Mouse (Mus musculus): ENCODE results near the gene Mtmr10. TPM values are rescaled to one million over a fixed set of nuclear protein-coding genes. Genes with fewer than 3 reads are reported as not detected.
A peak's percentile ranks its signal among the peaks of the same experiment; 100 is the strongest.

The Mtmr10 gene
- polyA plus RNA-seq, 1 experiment = 13.9 TPM

DNA sequence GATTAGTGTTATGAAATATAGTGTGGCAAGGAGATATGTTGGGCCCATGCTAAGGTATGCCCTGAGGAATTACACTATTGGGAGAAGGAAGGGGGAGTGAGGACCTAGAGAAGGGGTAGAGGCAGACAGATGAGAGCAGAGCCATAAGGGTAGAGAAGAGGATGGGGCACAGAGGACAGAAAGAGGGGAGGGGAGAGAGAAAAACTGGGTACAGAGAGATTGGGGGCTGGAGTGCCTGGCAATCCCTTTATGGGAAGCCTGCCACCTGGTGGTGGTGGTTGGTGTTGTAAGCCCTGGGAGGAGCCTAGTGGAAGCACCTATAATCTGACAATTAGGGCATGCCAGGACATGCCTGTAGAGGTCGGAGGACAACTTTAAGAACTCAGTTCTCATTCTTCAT lies 39.4 kb downstream of the Mtmr10 start:
- H3K4me3 ChIP-seq (replicated peaks; ENCODE audit: extremely low read depth, low read depth, low read length) = no peak overlapping the region
- H3K4me1 ChIP-seq (ENCODE audit: control insufficient read depth, insufficient read depth, low read length) = no peaks in the 10 kb centered on the region; the same call in 1 of the 2 replicates
- WGBS = 7% methylated on average over 1 of the region's 1 CpGs
- TF ChIP-seq CTCF (IDR thresholded peaks at IDR 0.05; ENCODE audit: insufficient read depth, low read length) (peak; percentile 89), POLR2A (IDR thresholded peaks at IDR 0.05; ENCODE audit: borderline replicate concordance, extremely low read depth, low read depth, low read length) (no peak)
- peak; percentile 86 for DNase-seq

DNA sequence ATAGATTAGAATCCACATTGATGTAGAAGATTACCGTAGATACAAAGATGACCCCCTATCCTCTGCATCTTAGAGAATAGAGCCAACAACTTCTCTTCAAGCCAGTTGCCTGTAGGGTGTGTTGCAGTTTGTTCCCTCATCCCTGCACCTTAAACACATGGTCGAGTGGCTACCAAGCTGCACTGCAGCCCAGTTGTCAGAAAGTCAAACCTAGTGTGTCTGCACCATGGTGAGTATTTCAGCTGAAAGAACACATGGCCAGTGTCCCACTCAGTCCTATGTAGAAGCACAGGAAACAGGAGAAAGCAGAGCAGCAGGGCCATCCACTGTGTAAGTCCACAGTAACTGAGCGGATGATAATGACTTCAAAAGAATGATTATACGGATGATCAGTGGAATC lies 40.0 kb downstream of the Mtmr10 start:
- no peak overlapping the region for H3K4me3 ChIP-seq (replicated peaks; ENCODE audit: extremely low read depth, low read depth, low read length)
- TF ChIP-seq POLR2A (IDR thresholded peaks at IDR 0.05; ENCODE audit: borderline replicate concordance, extremely low read depth, low read depth, low read length) (no peak), CTCF (IDR thresholded peaks at IDR 0.05; ENCODE audit: insufficient read depth, low read length) (no peak)
- DNase-seq = no peak
- 89% methylated on average over 4 of the region's 4 CpGs for WGBS
- H3K4me1 ChIP-seq (ENCODE audit: control insufficient read depth, insufficient read depth, low read length) = no peaks in the 10 kb centered on the region; the same call in 1 of the 2 replicates

DNA sequence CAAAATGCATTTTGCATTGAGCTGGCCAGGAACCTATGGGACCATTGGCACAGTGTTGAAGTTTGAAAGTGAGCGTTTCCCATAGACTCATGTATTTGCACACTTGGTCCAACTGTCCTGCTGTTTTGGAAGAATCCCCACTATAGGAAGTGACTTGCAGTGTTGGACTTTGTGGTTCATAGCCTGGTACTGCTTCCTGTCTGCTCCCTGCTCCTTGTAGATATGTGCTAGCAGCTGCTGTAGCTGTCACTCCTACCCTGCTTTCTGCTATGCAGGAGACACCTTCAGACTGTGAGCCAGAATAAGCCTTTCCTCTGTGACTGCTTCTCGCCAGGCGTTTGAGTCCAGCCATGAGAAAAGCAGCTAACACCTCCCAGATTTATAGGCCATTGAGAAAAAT lies 43.9 kb downstream of the Mtmr10 start:
- Histone ChIP-seq H3K4me1 (ENCODE audit: control insufficient read depth, insufficient read depth, low read length) (no peaks in the 10 kb centered on the region; the same call in 1 of the 2 replicates), H3K4me3 (replicated peaks; ENCODE audit: extremely low read depth, low read depth, low read length) (no peak overlapping the region)
- no peak for TF ChIP-seq POLR2A (IDR thresholded peaks at IDR 0.05; ENCODE audit: borderline replicate concordance, extremely low read depth, low read depth, low read length)
- TF ChIP-seq CTCF (IDR thresholded peaks at IDR 0.05; ENCODE audit: insufficient read depth, low read length) = no peak
- no peak for DNase-seq
- 90% methylated on average over 3 of the region's 3 CpGs for WGBS

DNA sequence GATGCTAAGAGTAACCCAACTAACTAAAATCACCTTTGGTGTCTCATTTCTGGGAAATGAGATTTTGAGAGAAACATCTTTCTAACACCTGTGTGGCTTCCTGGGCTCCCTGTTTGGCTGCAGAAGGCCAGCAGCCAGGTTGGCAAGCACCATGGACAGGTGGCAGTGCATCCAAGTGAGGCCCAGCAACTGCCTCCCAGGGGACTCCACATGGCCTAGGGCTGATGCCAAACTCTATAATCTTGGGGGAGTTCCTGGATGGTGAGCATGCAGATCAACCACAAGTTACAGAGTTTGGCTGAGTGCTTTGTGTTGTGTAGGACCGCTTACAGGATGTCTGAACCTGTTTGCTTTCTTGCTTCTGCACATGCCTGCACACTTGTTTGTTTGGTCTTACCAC lies 45.2 kb downstream of the Mtmr10 start:
- Histone ChIP-seq H3K4me1 (ENCODE audit: control insufficient read depth, insufficient read depth, low read length) (no peaks in the 10 kb centered on the region; the same call in 1 of the 2 replicates), H3K4me3 (replicated peaks; ENCODE audit: extremely low read depth, low read depth, low read length) (no peak overlapping the region)
- no peak for DNase-seq
- 87% methylated on average over 1 of the region's 1 CpGs for WGBS
- TF ChIP-seq POLR2A (IDR thresholded peaks at IDR 0.05; ENCODE audit: borderline replicate concordance, extremely low read depth, low read depth, low read length) (no peak), CTCF (IDR thresholded peaks at IDR 0.05; ENCODE audit: insufficient read depth, low read length) (no peak)

DNA sequence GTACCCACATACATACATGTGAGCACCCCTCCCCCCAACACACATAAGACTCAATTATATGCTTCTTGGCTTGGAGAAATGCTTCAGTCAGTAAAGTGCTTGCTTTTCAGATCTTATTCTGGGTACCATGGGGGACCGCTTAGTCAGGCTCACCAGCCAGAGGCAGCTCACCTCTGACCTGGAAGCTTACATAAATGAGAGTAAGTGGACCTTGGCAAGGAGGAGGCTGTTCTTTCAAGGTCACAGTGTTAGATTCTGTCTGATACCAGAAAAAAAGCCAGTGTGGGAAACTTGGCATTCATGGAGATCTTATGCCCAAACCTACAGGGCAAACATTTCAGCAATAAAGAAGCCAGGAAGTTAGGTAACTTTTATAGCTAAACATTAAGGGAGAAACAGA lies 60.4 kb downstream of the Mtmr10 start:
- no peak for DNase-seq
- 88% methylated on average over 1 of the region's 1 CpGs for WGBS
- Histone ChIP-seq H3K4me1 (ENCODE audit: control insufficient read depth, insufficient read depth, low read length) (no peaks in the 10 kb centered on the region), H3K4me3 (replicated peaks; ENCODE audit: extremely low read depth, low read depth, low read length) (no peak overlapping the region)
- TF ChIP-seq CTCF (IDR thresholded peaks at IDR 0.05; ENCODE audit: insufficient read depth, low read length) (no peak), POLR2A (IDR thresholded peaks at IDR 0.05; ENCODE audit: borderline replicate concordance, extremely low read depth, low read depth, low read length) (no peak)

DNA sequence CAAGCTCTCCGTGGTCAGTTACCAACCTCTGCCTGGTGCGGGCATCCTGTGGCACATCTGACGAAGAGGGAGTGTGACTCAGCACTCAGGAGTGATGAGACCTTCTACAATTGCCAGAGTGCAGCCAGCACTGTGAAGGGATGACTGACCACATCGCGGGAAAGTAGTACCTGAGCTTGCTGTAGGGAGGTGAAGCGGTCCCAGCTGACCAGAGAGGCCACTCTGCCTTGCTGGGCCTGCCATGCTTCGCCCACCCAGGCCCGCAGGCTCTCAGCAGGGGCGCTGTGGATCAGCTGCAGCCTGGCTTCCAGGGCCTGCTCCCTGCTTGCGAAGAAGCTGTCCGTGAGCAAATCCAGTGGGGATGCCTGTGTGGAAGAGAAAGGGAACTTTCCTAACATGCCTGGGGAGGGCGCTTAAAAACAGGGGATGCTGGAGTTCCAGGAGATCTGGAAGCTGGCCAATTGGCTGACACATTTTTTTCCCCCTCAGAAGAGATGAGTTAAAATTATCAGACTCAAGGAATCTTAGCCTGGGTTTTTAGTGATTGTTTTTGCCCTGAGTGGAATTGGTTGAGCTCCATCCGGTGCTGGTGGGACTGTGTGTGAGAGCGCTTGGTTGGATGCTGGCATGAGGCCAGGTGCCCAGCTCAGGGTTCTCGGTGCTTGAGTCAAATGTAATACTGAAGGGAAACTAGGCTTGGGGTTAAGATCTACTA lies 61.9 kb downstream of the Mtmr10 start:
- no peak for TF ChIP-seq POLR2A (IDR thresholded peaks at IDR 0.05; ENCODE audit: borderline replicate concordance, extremely low read depth, low read depth, low read length)
- TF ChIP-seq CTCF (IDR thresholded peaks at IDR 0.05; ENCODE audit: insufficient read depth, low read length) = no peak
- H3K4me1 ChIP-seq (ENCODE audit: control insufficient read depth, insufficient read depth, low read length) = no peaks in the 10 kb centered on the region
- WGBS = 80% methylated on average over 15 of the region's 15 CpGs
- no peak for DNase-seq
- H3K4me3 ChIP-seq (replicated peaks; ENCODE audit: extremely low read depth, low read depth, low read length) = no peak overlapping the region

DNA sequence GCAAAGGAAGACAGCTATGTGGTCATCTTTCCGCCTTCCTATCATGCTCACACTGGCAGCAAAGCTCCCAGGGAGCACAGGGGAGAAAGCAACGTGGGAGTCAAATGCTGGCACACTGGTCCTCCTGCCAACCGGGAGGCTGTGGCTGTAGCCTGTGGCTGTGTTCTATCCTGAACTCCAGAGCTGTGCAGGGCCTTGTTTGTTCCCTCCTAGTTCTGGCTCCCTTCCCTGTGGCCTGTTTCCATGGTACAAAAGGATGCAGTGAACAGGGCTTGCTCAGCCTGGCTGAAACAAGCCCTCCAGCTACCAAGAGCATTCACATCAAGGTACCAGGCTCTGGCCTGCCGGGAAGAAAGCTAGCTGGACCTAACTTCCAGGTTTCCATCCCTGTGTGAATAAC lies 63.6 kb downstream of the Mtmr10 start:
- DNase-seq = no peak
- TF ChIP-seq CTCF (IDR thresholded peaks at IDR 0.05; ENCODE audit: insufficient read depth, low read length) (no peak), POLR2A (IDR thresholded peaks at IDR 0.05; ENCODE audit: borderline replicate concordance, extremely low read depth, low read depth, low read length) (no peak)
- H3K4me3 ChIP-seq (replicated peaks; ENCODE audit: extremely low read depth, low read depth, low read length) = no peak overlapping the region
- no peaks in the 10 kb centered on the region; the same call in 1 of the 2 replicates for H3K4me1 ChIP-seq (ENCODE audit: control insufficient read depth, insufficient read depth, low read length)
- 79% methylated on average over 4 of the region's 4 CpGs for WGBS

DNA sequence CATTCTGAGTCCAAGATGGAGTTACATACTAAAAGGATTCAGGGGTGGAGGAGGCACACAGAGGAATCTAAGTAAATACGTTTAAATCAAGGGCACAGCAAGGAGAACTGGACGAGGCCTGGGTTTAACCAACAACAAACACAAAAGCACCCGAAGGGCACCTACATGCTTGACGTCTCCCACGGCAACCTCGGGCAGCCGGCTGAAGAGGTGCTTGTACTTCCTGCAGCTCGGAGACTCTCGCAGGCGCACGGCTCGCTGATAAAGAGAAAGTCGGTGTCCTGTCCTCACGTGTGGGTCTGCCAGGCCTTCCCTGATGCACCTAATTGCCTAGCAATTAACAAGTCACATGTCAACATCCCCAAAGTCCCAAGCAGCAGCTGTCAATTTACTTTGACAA lies 66.8 kb downstream of the Mtmr10 start:
- 68% methylated on average over 14 of the region's 14 CpGs for whole genome bisulfite sequencing
- no peak for DNase-seq
- Histone ChIP-seq H3K4me1 (ENCODE audit: control insufficient read depth, insufficient read depth, low read length) (peaks cover 11% of the 10 kb centered on the region), H3K4me3 (replicated peaks; ENCODE audit: extremely low read depth, low read depth, low read length) (no peak overlapping the region)
- TF ChIP-seq CTCF (IDR thresholded peaks at IDR 0.05; ENCODE audit: insufficient read depth, low read length) = no peak

DNA sequence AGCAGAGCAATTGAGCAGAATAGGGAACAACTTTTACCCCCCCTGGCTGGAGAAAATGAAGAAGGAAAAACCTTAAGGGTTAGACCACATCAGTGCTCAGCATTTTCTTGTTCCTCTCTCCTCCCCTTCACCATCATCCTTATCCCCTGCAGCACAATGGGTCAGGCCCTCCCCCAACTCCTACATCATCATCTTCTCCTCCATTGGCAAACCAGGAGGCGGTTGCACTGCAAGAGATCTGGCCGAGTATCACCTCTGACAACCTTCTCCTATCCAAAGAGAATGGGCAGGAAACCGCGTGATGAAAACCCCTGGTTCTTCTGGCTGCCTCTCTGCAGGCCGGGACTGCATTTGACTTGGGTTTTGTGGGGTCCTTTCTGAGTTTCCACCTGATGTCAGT lies 69.2 kb downstream of the Mtmr10 start:
- TF ChIP-seq POLR2A (IDR thresholded peaks at IDR 0.05; ENCODE audit: borderline replicate concordance, extremely low read depth, low read depth, low read length) (no peak), CTCF (IDR thresholded peaks at IDR 0.05; ENCODE audit: insufficient read depth, low read length) (no peak)
- H3K4me3 ChIP-seq (replicated peaks; ENCODE audit: extremely low read depth, low read depth, low read length) = no peak overlapping the region
- DNase-seq = no peak
- WGBS = 89% methylated on average over 5 of the region's 5 CpGs
- H3K4me1 ChIP-seq (ENCODE audit: control insufficient read depth, insufficient read depth, low read length) = peaks cover 11% of the 10 kb centered on the region

DNA sequence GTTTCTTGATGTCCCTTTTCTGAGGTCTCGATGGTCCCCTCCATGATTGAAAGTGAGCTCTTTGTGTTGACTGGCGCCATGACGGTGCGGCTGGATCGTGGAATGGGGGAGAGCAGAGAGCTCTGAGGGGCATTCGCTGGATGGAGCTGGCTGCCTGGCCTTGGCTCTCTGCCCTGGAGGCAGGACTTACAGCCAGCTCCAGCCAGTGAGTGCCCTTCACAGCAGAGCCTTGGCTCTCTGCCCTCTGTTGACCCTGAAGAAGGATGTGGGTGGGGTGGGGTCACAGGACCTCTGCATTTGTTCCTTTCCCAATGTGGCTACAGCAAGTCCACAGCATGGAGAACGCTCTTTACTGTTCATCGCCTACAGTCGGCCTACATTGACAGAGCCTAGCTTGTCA lies 70.0 kb downstream of the Mtmr10 start:
- TF ChIP-seq CTCF (IDR thresholded peaks at IDR 0.05; ENCODE audit: insufficient read depth, low read length) (no peak), POLR2A (IDR thresholded peaks at IDR 0.05; ENCODE audit: borderline replicate concordance, extremely low read depth, low read depth, low read length) (no peak)
- WGBS = 50% methylated on average over 9 of the region's 9 CpGs
- peaks cover 11% of the 10 kb centered on the region for H3K4me1 ChIP-seq (ENCODE audit: control insufficient read depth, insufficient read depth, low read length)
- peak; percentile 84 for DNase-seq
- no peak overlapping the region for H3K4me3 ChIP-seq (replicated peaks; ENCODE audit: extremely low read depth, low read depth, low read length)

All from lung, adult 2 months (tissue).